Mouse (Mus musculus) hindbrain, embryonic 14.5 days (tissue): ENCODE measurements at regions not wholly inside any gene's neighbourhood (a gene's known extent, or its start where the extent isn't known, plus 50 kb on each side); places are given as distances from the start of the nearest gene placed in this dataset.

ENCODE experiments used
- ATAC-seq: fragments of 200-750 bp; cut with Nextera tagmentation; 2 replicates; pipeline ENCODE4 v1.8.0; 2017; ENCODE audit warnings: moderate number of reproducible peaks, mild to moderate bottlenecking, moderate TSS enrichment, moderate library complexity; ENCODE audit not compliant: low FRiP score
- DNase-seq: peaks from one replicate; pipeline ENCODE4 v3.0.0-alpha.2; 2015; ENCODE audit warnings: low spot score
- H3K27ac ChIP-seq: fragments of 300-500 bp; sonication (generic); 2 replicates; pipeline ENCODE4 v1.5.1; 2014; ENCODE audit warnings: mild to moderate bottlenecking, moderate library complexity
- H3K27me3 ChIP-seq: fragments of 300-500 bp; sonication (generic); 2 replicates; pipeline ENCODE4 v1.6.1; 2014; ENCODE audit warnings: mild to moderate bottlenecking, low read length, mixed read lengths; ENCODE audit not compliant: control insufficient read depth, insufficient read depth
- H3K36me3 ChIP-seq: fragments of 300-500 bp; sonication (generic); replicated peaks from 2 replicates; pipeline ENCODE4 v1.6.1; 2014; ENCODE audit not compliant: control insufficient read depth, insufficient read depth
- H3K4me1 ChIP-seq: fragments of 300-500 bp; sonication (generic); replicated peaks from 2 replicates; pipeline ENCODE4 v1.6.1; 2014; ENCODE audit warnings: antibody characterized with exemption, low read length, mixed read lengths; ENCODE audit not compliant: control insufficient read depth, insufficient read depth
- H3K4me2 ChIP-seq: fragments of 300-500 bp; sonication (generic); replicated peaks from 2 replicates; pipeline ENCODE4 v1.6.1; 2014; ENCODE audit warnings: mild to moderate bottlenecking, moderate library complexity
- H3K4me3 ChIP-seq: fragments of 300-500 bp; sonication (generic); replicated peaks from 2 replicates; pipeline ENCODE4 v1.5.1; 2014; ENCODE audit warnings: mild to moderate bottlenecking, low read length
- H3K9ac ChIP-seq: fragments of 300-500 bp; sonication (generic); 2 replicates; pipeline ENCODE4 v1.6.1; 2014
- H3K9me3 ChIP-seq: fragments of 300-500 bp; sonication (generic); 2 replicates; pipeline ENCODE4 v1.6.1; 2016; ENCODE audit warnings: low read length; ENCODE audit not compliant: control insufficient read depth
- WGBS: fragments of 180-500 bp; shearing (Covaris S2); extraction: QIAGEN DNeasy Blood & Tissue Kit; methylation state at CpG from one replicate; pipeline ENCODE4 v1.1.7; 2014; 5-methylcytosine and 5-hydroxymethylcytosine counted together

- Histone ChIP-seq H3K9me3 (no peaks in the 10 kb centered on the region), H3K4me1 (no peaks in the 10 kb centered on the region), H3K36me3 (no peaks in the 10 kb centered on the region), H3K27ac (no peak overlapping the region), H3K27me3 (no peaks in the 10 kb centered on the region), H3K9ac (no peak overlapping the region), H3K4me3 (no peak overlapping the region), H3K4me2 (no peak overlapping the region)
- DNase-seq: no peak
- WGBS: 88% methylated on average over 6 of the region's 6 CpGs
- ATAC-seq: no peak
These were observed 180.7 kb downstream of the Irs2 start for GRCm38 (mm10) chr8:10827560-10827959.

- Histone ChIP-seq H3K4me3 (no peak overlapping the region), H3K4me2 (no peak overlapping the region), H3K9ac (no peak overlapping the region), H3K9me3 (no peaks in the 10 kb centered on the region), H3K27ac (no peak overlapping the region), H3K27me3 (no peaks in the 10 kb centered on the region), H3K36me3 (no peaks in the 10 kb centered on the region), H3K4me1 (0 out of 2 replicates have a peak, but pooled peaks cover 2% of the 10 kb centered on the region)
- 66% methylated on average over 4 of the region's 4 CpGs for WGBS
- DNase-seq (no peak), ATAC-seq (no peak)
These were observed 182.3 kb downstream of the Irs2 start for GRCm38 (mm10) chr8:10825981-10826380.

- no peak overlapping the region for H3K27ac ChIP-seq
- no peaks in the 10 kb centered on the region for H3K27me3 ChIP-seq
- H3K4me3 ChIP-seq: no peak overlapping the region
- no peaks in the 10 kb centered on the region for H3K9me3 ChIP-seq
- H3K4me2 ChIP-seq: no peak overlapping the region
- DNase-seq: no peak
- WGBS: 82% methylated on average over 10 of the region's 10 CpGs
- 0 out of 2 replicates have a peak, but pooled peaks cover 2% of the 10 kb centered on the region for H3K4me1 ChIP-seq
- H3K36me3 ChIP-seq: no peaks in the 10 kb centered on the region
- ATAC-seq: no peak
- no peak overlapping the region for H3K9ac ChIP-seq
These were observed 182.9 kb downstream of the Irs2 start for GRCm38 (mm10) chr8:10825192-10825926.

GRCm38 (mm10) chr8:10821901-10822300, 186.4 kb downstream of the Irs2 start:
- H3K9me3 ChIP-seq: no peaks in the 10 kb centered on the region
- 83% methylated on average over 2 of the region's 2 CpGs for WGBS
- H3K4me3 ChIP-seq: no peak overlapping the region
- H3K9ac ChIP-seq: no peak overlapping the region
- no peaks in the 10 kb centered on the region for H3K36me3 ChIP-seq
- no peaks in the 10 kb centered on the region for H3K27me3 ChIP-seq
- H3K4me2 ChIP-seq: no peak overlapping the region
- 0 out of 2 replicates have a peak, but pooled peaks cover 2% of the 10 kb centered on the region for H3K4me1 ChIP-seq
- ATAC-seq (no peak), DNase-seq (no peak)
- no peak overlapping the region for H3K27ac ChIP-seq

GRCm38 (mm10) chr8:10814499-10814898, 193.8 kb downstream of the Irs2 start:
- ATAC-seq (no peak), DNase-seq (no peak)
- no peaks in the 10 kb centered on the region for H3K9me3 ChIP-seq
- no peaks in the 10 kb centered on the region for H3K27me3 ChIP-seq
- no peak overlapping the region for H3K27ac ChIP-seq
- peaks cover 12% of the 10 kb centered on the region for H3K4me1 ChIP-seq
- WGBS: 82% methylated on average over 7 of the region's 7 CpGs
- H3K36me3 ChIP-seq: no peaks in the 10 kb centered on the region
- no peak overlapping the region for H3K4me2 ChIP-seq
- no peak overlapping the region for H3K9ac ChIP-seq
- H3K4me3 ChIP-seq: no peak overlapping the region

- Histone ChIP-seq H3K27ac (no peak overlapping the region), H3K9me3 (no peaks in the 10 kb centered on the region), H3K36me3 (no peaks in the 10 kb centered on the region), H3K27me3 (no peaks in the 10 kb centered on the region), H3K4me1 (peaks cover 12% of the 10 kb centered on the region), H3K4me2 (no peak overlapping the region), H3K9ac (no peak overlapping the region), H3K4me3 (no peak overlapping the region)
- WGBS: 61% methylated on average over 10 of the region's 10 CpGs
- ATAC-seq (peak; percentile 17; the same call in 1 of the 2 replicates), DNase-seq (no peak)
These were observed 196.1 kb downstream of the Irs2 start for GRCm38 (mm10) chr8:10812060-10812670.

- 97% methylated on average over 5 of the region's 5 CpGs for WGBS
- DNase-seq: no peak
- ATAC-seq: no peak
- Histone ChIP-seq H3K36me3 (no peaks in the 10 kb centered on the region), H3K27ac (no peak overlapping the region), H3K4me1 (peaks cover 16% of the 10 kb centered on the region), H3K9me3 (no peaks in the 10 kb centered on the region), H3K4me2 (no peak overlapping the region), H3K9ac (no peak overlapping the region), H3K4me3 (no peak overlapping the region), H3K27me3 (no peaks in the 10 kb centered on the region)
These were observed 201.2 kb downstream of the Irs2 start for GRCm38 (mm10) chr8:10807040-10807439.

GRCm38 (mm10) chr8:10805405-10806151, 202.7 kb downstream of the Irs2 start:
- WGBS: 3% methylated on average over 24 of the region's 25 CpGs
- DNase-seq (no peak), ATAC-seq (no peak)
- Histone ChIP-seq H3K27me3 (no peaks in the 10 kb centered on the region), H3K4me1 (0 out of 2 replicates have a peak, but pooled peaks cover 11% of the 10 kb centered on the region), H3K4me3 (no peak overlapping the region), H3K9ac (peak overlapping the region; percentile 35; the same call in 1 of the 2 replicates), H3K27ac (0 out of 2 replicates have a peak overlapping the region, but pooled peaks have one; percentile 16), H3K36me3 (no peaks in the 10 kb centered on the region), H3K4me2 (peak overlapping the region; percentile 41), H3K9me3 (no peaks in the 10 kb centered on the region)

- ATAC-seq: no peak
- no peak overlapping the region for H3K4me3 ChIP-seq
- no peak overlapping the region for H3K9ac ChIP-seq
- H3K4me2 ChIP-seq: no peak overlapping the region
- no peak overlapping the region for H3K27ac ChIP-seq
- H3K9me3 ChIP-seq: no peaks in the 10 kb centered on the region
- no peak for DNase-seq
- WGBS: 41% methylated on average over 3 of the region's 3 CpGs
- no peaks in the 10 kb centered on the region for H3K36me3 ChIP-seq
- H3K27me3 ChIP-seq: no peaks in the 10 kb centered on the region
- H3K4me1 ChIP-seq: 0 out of 2 replicates have a peak, but pooled peaks cover 11% of the 10 kb centered on the region
These were observed 203.3 kb downstream of the Irs2 start for GRCm38 (mm10) chr8:10804974-10805373.
